Mouse (Mus musculus): ENCODE measurements around the gene Sesn1.

DNA sequence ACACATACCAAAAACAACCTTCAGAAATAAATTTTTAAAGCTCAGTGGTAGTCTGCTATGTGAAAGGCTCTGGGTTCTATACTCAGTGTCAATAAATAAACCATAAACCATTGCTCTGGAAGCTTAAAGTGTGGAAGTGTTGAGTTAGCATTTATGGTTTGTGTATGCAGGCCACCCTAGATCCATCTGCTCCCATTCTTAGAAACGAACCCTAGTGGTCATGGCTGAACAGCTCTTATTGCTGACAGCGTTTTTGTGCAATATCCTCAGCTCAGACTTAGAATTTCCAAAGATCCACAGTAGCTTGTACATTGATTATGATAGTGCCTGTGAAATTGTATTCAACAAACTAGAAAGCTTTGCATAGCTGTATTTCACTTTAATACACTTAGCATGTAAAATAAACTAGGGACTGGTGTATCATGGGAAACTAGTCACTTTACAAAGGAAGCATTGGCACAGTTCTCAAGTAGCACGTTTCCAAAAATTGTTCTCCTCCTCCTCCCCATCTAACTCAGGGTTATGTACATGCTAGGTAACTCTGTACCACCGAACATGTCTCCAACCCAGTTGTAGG is 78.7 kb downstream of the Sesn1 start:
- TF ChIP-seq MAX (IDR thresholded peaks at IDR 0.05) (no peak), CTCF (IDR thresholded peaks at IDR 0.05; ENCODE audit: control insufficient read depth, insufficient read depth, insufficient read length) (no peak), USF1 (IDR thresholded peaks at IDR 0.05; ENCODE audit: low read depth) (no peak), MYOG (IDR thresholded peaks at IDR 0.05; ENCODE audit: control insufficient read depth, extremely low read depth, insufficient read length) (no peak)

All from C2C12 (cell line).